Mouse (Mus musculus) thymus, adult 2 months (tissue): ENCODE measurements around the gene Haao. TPM values are rescaled to one million over a fixed set of nuclear protein-coding genes. Genes with fewer than 3 reads are reported as not detected.
A peak's percentile ranks its signal among the peaks of the same experiment; 100 is the strongest.

Experiments used
- DNase-seq: peaks from one replicate; pipeline ENCODE4 v3.0.0; 2021
- H3K27ac ChIP-seq: fragments of 200-500 bp; 2 replicates; pipeline ENCODE4 v1.5.1; 2012; ENCODE audit warnings: low read length, control low read depth; ENCODE audit not compliant: control insufficient read depth, insufficient read depth
- H3K27me3 ChIP-seq: fragments of 200-500 bp; 2 replicates; pipeline ENCODE4 v1.6.1; 2012; ENCODE audit warnings: mild to moderate bottlenecking, low read length, moderate library complexity, mixed read lengths; ENCODE audit not compliant: control insufficient read depth, insufficient read depth
- H3K36me3 ChIP-seq: fragments of 200-500 bp; 2 replicates; pipeline ENCODE4 v1.6.1; 2012; ENCODE audit warnings: mild to moderate bottlenecking, low read length, moderate library complexity; ENCODE audit not compliant: control insufficient read depth, insufficient read depth
- H3K4me1 ChIP-seq: fragments of 200-500 bp; replicated peaks from 2 replicates; pipeline ENCODE4 v1.6.1; 2012; ENCODE audit warnings: low read length; ENCODE audit not compliant: control insufficient read depth, insufficient read depth
- H3K4me3 ChIP-seq: fragments of 200-500 bp; 2 replicates; pipeline ENCODE4 v1.5.1; 2012; ENCODE audit warnings: mild to moderate bottlenecking, low read length, control low read depth, moderate library complexity; ENCODE audit not compliant: control insufficient read depth, insufficient read depth
- CTCF ChIP-seq: fragments of 200-500 bp; IDR thresholded peaks from 2 replicates; pipeline ENCODE4 v1.5.1; 2012; ENCODE audit warnings: mild to moderate bottlenecking, control low read depth, low read length, moderate library complexity, borderline replicate concordance; ENCODE audit not compliant: control insufficient read depth, poor library complexity, insufficient read depth; ENCODE audit errors: extremely low read depth
- POLR2A ChIP-seq: fragments of 200-500 bp; IDR thresholded peaks from 2 replicates; pipeline ENCODE4 v1.6.1; 2012; ENCODE audit warnings: mild to moderate bottlenecking, low read length, control low read depth, moderate library complexity; ENCODE audit not compliant: control insufficient read depth, poor library complexity, insufficient read depth; ENCODE audit errors: extremely low read depth
- WGBS: fragments of 180-500 bp; shearing (Covaris S2); methylation state at CpG from one replicate; pipeline ENCODE4 v1.1.7; 2018; 5-methylcytosine and 5-hydroxymethylcytosine counted together
- polyA plus RNA-seq: library from polyadenylated mRNA; depleted of rRNA; stranded (reverse); fragments of >200 nt; gene quantifications from 2 replicates; pipeline ENCODE4 v1.2.3, GENCODE M21; 2012; rRNA removed

Haao gene
- 10.4 and 11.4 TPM in 2 replicates for polyA plus RNA-seq

GRCm38 (mm10) chr17:83847815-83848214 is at the start of gene Haao:
Gene Haao (minus strand): TSS chr17:83847963.
- H3K27me3 ChIP-seq: no peaks in the 10 kb centered on the region
- no peak for DNase-seq
- H3K4me1 ChIP-seq: peaks cover 27% of the 10 kb centered on the region
- peak within 1 kb of the TSS; percentile 21 for H3K4me3 ChIP-seq
- WGBS: 28% methylated on average over 3 of the region's 3 CpGs
- TF ChIP-seq POLR2A (no peak), CTCF (no peak)
- peak within 1 kb of the TSS; percentile 29; the same call in 1 of the 2 replicates for H3K27ac ChIP-seq
- no peaks in the 10 kb centered on the region for H3K36me3 ChIP-seq

- no peak overlapping the region for H3K27ac ChIP-seq
- H3K36me3 ChIP-seq: no peaks in the 10 kb centered on the region
- no peaks in the 10 kb centered on the region for H3K27me3 ChIP-seq
- no peak for DNase-seq
- peaks cover 6% of the 10 kb centered on the region for H3K4me1 ChIP-seq
- 92% methylated on average over 8 of the region's 8 CpGs for WGBS
- TF ChIP-seq POLR2A (no peak), CTCF (no peak)
- H3K4me3 ChIP-seq: no peak overlapping the region
These were observed 49.6 kb upstream of the Haao start for GRCm38 (mm10) chr17:83897361-83897799.

GRCm38 (mm10) chr17:83896723-83897122 is 49.0 kb upstream of the Haao start:
- Histone ChIP-seq H3K27me3 (no peaks in the 10 kb centered on the region), H3K36me3 (no peaks in the 10 kb centered on the region), H3K27ac (no peak overlapping the region), H3K4me3 (no peak overlapping the region), H3K4me1 (no peaks in the 10 kb centered on the region)
- TF ChIP-seq POLR2A (no peak), CTCF (peak; percentile 44; the same call in 1 of the 2 replicates)
- DNase-seq: peak; percentile 31
- 8% methylated on average over 10 of the region's 10 CpGs for WGBS

- H3K27ac ChIP-seq: no peak overlapping the region
- 83% methylated on average over 8 of the region's 8 CpGs for WGBS
- no peaks in the 10 kb centered on the region for H3K27me3 ChIP-seq
- TF ChIP-seq POLR2A (no peak), CTCF (no peak)
- H3K4me3 ChIP-seq: no peak overlapping the region
- H3K4me1 ChIP-seq: no peaks in the 10 kb centered on the region
- DNase-seq: no peak
- no peaks in the 10 kb centered on the region for H3K36me3 ChIP-seq
These were observed 47.6 kb upstream of the Haao start for GRCm38 (mm10) chr17:83895321-83895770.

GRCm38 (mm10) chr17:83893134-83893533 is 45.4 kb upstream of the Haao start:
- H3K4me1 ChIP-seq: no peaks in the 10 kb centered on the region
- no peaks in the 10 kb centered on the region for H3K27me3 ChIP-seq
- no peak overlapping the region for H3K27ac ChIP-seq
- H3K36me3 ChIP-seq: no peaks in the 10 kb centered on the region
- TF ChIP-seq POLR2A (no peak), CTCF (no peak)
- H3K4me3 ChIP-seq: no peak overlapping the region
- no peak for DNase-seq
- 96% methylated on average over 4 of the region's 4 CpGs for WGBS

GRCm38 (mm10) chr17:83891864-83892263 is 44.1 kb upstream of the Haao start:
- DNase-seq: no peak
- 95% methylated on average over 9 of the region's 9 CpGs for WGBS
- Histone ChIP-seq H3K36me3 (no peaks in the 10 kb centered on the region), H3K27ac (no peak overlapping the region), H3K4me3 (no peak overlapping the region), H3K4me1 (no peaks in the 10 kb centered on the region), H3K27me3 (no peaks in the 10 kb centered on the region)
- TF ChIP-seq CTCF (no peak), POLR2A (no peak)

GRCm38 (mm10) chr17:83890373-83890696 is 42.6 kb upstream of the Haao start:
- 93% methylated on average over 5 of the region's 5 CpGs for WGBS
- no peak for DNase-seq

More at GRCm38 (mm10) chr17:83890373-83890696, 42.6 kb upstream of the Haao start:
- Histone ChIP-seq H3K4me3 (no peak overlapping the region), H3K4me1 (no peaks in the 10 kb centered on the region), H3K27ac (no peak overlapping the region), H3K36me3 (no peaks in the 10 kb centered on the region), H3K27me3 (no peaks in the 10 kb centered on the region)
- TF ChIP-seq POLR2A: no peak
- TF ChIP-seq CTCF: no peak
